Mouse (Mus musculus) hindbrain, embryonic 14.5 days (tissue): ENCODE measurements around the gene Cfap54. TPM values are rescaled to one million over a fixed set of nuclear protein-coding genes. Genes with fewer than 3 reads are reported as not detected.

ENCODE experiments used
- ATAC-seq: fragments of 200-750 bp; cut with Nextera tagmentation; 2 replicates; pipeline ENCODE4 v1.8.0; 2017; ENCODE audit warnings: moderate number of reproducible peaks, mild to moderate bottlenecking, moderate TSS enrichment, moderate library complexity; ENCODE audit not compliant: low FRiP score
- DNase-seq: peaks from one replicate; pipeline ENCODE4 v3.0.0-alpha.2; 2015; ENCODE audit warnings: low spot score
- H3K27ac ChIP-seq: fragments of 300-500 bp; sonication (generic); 2 replicates; pipeline ENCODE4 v1.5.1; 2014; ENCODE audit warnings: mild to moderate bottlenecking, moderate library complexity
- H3K27me3 ChIP-seq: fragments of 300-500 bp; sonication (generic); 2 replicates; pipeline ENCODE4 v1.6.1; 2014; ENCODE audit warnings: mild to moderate bottlenecking, low read length, mixed read lengths; ENCODE audit not compliant: control insufficient read depth, insufficient read depth
- H3K36me3 ChIP-seq: fragments of 300-500 bp; sonication (generic); replicated peaks from 2 replicates; pipeline ENCODE4 v1.6.1; 2014; ENCODE audit not compliant: control insufficient read depth, insufficient read depth
- H3K4me1 ChIP-seq: fragments of 300-500 bp; sonication (generic); replicated peaks from 2 replicates; pipeline ENCODE4 v1.6.1; 2014; ENCODE audit warnings: antibody characterized with exemption, low read length, mixed read lengths; ENCODE audit not compliant: control insufficient read depth, insufficient read depth
- H3K4me2 ChIP-seq: fragments of 300-500 bp; sonication (generic); replicated peaks from 2 replicates; pipeline ENCODE4 v1.6.1; 2014; ENCODE audit warnings: mild to moderate bottlenecking, moderate library complexity
- H3K4me3 ChIP-seq: fragments of 300-500 bp; sonication (generic); replicated peaks from 2 replicates; pipeline ENCODE4 v1.5.1; 2014; ENCODE audit warnings: mild to moderate bottlenecking, low read length
- H3K9ac ChIP-seq: fragments of 300-500 bp; sonication (generic); 2 replicates; pipeline ENCODE4 v1.6.1; 2014
- H3K9me3 ChIP-seq: fragments of 300-500 bp; sonication (generic); 2 replicates; pipeline ENCODE4 v1.6.1; 2016; ENCODE audit warnings: low read length; ENCODE audit not compliant: control insufficient read depth
- WGBS: fragments of 180-500 bp; shearing (Covaris S2); extraction: QIAGEN DNeasy Blood & Tissue Kit; methylation state at CpG from one replicate; pipeline ENCODE4 v1.1.7; 2014; 5-methylcytosine and 5-hydroxymethylcytosine counted together
- polyA plus RNA-seq: library from polyadenylated mRNA; unstranded; fragments of >200 nt; fragmentation: Nextera tagmentation; extraction: Ambion mirVana; gene quantifications from 2 replicates; pipeline ENCODE4 v1.2.1, GENCODE M21; 2014

Gene Cfap54
- polyA plus RNA-seq, 1 experiment from 2014 or later, result 3.6 TPM

DNA sequence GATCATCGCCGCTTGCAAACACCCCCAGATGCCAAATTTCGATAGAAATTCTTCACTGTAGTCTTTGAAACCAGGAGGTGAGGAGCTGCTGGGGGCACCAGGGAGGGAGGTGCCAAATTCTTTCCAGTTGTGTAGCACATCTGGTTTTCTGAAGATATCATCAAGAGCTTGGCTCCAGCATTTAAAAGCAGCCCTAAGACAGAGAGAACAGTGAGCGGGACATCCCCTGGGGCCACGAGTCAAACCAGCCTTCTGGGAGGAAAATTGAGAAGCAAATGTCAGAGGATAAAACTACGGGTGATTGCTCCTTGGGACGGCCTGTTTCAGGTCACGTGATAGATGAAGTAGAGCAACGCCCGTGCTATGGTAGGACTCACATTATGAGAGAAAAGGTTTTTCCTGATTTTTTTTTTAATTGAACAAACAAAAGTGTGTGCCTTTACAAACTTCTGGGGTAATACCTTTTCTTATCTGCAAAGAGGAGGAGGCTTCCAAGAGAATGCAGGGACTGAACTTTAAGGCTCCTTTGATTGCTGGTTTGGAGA lies 143.6 kb downstream of the Cfap54 start:
- DNase-seq (no peak), ATAC-seq (no peak)
- H3K4me2 ChIP-seq, result no peak overlapping the region
- no peak overlapping the region for H3K4me3 ChIP-seq
- H3K27me3 ChIP-seq, result no peaks in the 10 kb centered on the region
- no peaks in the 10 kb centered on the region for H3K4me1 ChIP-seq
- 80% methylated on average over 10 of the region's 10 CpGs for WGBS
- H3K9me3 ChIP-seq, result no peaks in the 10 kb centered on the region
- no peak overlapping the region for H3K9ac ChIP-seq
- no peak overlapping the region for H3K27ac ChIP-seq
- no peaks in the 10 kb centered on the region for H3K36me3 ChIP-seq

GRCm38 (mm10) chr10:92937091-92937490 lies 144.3 kb downstream of the Cfap54 start:
- no peak overlapping the region for H3K9ac ChIP-seq
- H3K27me3 ChIP-seq, result no peaks in the 10 kb centered on the region
- no peaks in the 10 kb centered on the region for H3K4me1 ChIP-seq
- no peak overlapping the region for H3K4me2 ChIP-seq
- DNase-seq (no peak), ATAC-seq (no peak)
- H3K4me3 ChIP-seq, result no peak overlapping the region
- no peaks in the 10 kb centered on the region for H3K9me3 ChIP-seq
- 82% methylated on average over 7 of the region's 7 CpGs for WGBS
- no peaks in the 10 kb centered on the region for H3K36me3 ChIP-seq
- H3K27ac ChIP-seq, result no peak overlapping the region

DNA sequence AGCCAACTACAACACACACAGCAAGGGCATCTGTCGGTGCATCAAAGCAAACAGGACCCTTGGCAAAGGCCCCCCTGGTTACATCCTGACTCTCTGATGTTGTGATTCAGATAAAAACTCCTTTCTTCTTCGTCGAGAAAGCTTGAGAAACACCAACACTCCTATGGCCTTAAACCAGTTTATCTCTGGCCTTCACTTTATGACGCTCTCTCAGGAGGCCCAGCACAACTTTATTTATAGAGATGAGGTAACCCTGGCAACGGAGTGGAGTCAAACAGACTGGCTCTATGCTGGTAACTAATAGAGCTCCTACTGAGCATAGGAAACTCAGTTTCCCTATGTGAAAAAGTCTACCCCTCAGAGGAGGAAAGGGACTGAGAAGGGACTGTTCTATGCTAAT lies 146.9 kb downstream of the Cfap54 start:
- ATAC-seq, result no peak
- Histone ChIP-seq H3K27ac (no peak overlapping the region), H3K27me3 (no peaks in the 10 kb centered on the region), H3K9me3 (no peaks in the 10 kb centered on the region), H3K36me3 (no peaks in the 10 kb centered on the region), H3K9ac (no peak overlapping the region), H3K4me2 (no peak overlapping the region), H3K4me3 (no peak overlapping the region), H3K4me1 (no peaks in the 10 kb centered on the region)
- DNase-seq, result no peak
- WGBS, result 47% methylated on average over 5 of the region's 5 CpGs

- Histone ChIP-seq H3K36me3 (no peaks in the 10 kb centered on the region), H3K9me3 (no peaks in the 10 kb centered on the region), H3K4me1 (no peaks in the 10 kb centered on the region), H3K27ac (no peak overlapping the region), H3K27me3 (no peaks in the 10 kb centered on the region), H3K4me3 (no peak overlapping the region), H3K9ac (no peak overlapping the region), H3K4me2 (no peak overlapping the region)
- WGBS, result 91% methylated on average over 6 of the region's 6 CpGs
- no peak for ATAC-seq
- no peak for DNase-seq
Observed at GRCm38 (mm10) chr10:92933616-92934015, 147.8 kb downstream of the Cfap54 start.

DNA sequence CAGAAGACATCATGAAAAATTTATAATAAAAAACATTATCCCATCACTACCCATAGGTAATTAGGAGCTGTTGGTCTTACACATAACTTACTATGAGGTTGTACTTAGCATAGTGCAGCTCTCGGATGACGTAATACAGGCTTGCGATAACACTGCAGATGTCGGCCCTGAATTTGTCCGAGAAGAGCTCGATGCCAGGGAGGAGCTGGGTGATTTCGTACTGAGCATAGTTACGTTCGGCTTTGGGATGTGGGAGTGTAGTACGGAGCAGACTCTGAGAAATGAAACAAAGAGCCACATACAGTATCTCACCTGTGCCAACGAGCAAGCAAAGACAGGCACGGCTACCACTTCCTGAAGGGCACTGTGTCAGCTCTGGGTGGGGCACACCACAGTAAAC lies 149.0 kb downstream of the Cfap54 start:
- no peaks in the 10 kb centered on the region for H3K36me3 ChIP-seq
- 93% methylated on average over 12 of the region's 12 CpGs for WGBS

GRCm38 (mm10) chr10:92930036-92930435 lies 151.4 kb downstream of the Cfap54 start:
- Histone ChIP-seq H3K9me3 (no peaks in the 10 kb centered on the region), H3K27me3 (no peaks in the 10 kb centered on the region), H3K36me3 (no peaks in the 10 kb centered on the region), H3K27ac (no peak overlapping the region), H3K4me2 (no peak overlapping the region), H3K4me3 (no peak overlapping the region), H3K4me1 (no peaks in the 10 kb centered on the region), H3K9ac (no peak overlapping the region)
- no peak for ATAC-seq
- WGBS, result 54% methylated on average over 1 of the region's 1 CpGs
- DNase-seq, result no peak

More for the DNA sequence above, 149.0 kb downstream of the Cfap54 start:
- Histone ChIP-seq H3K27ac (no peak overlapping the region), H3K27me3 (no peaks in the 10 kb centered on the region), H3K9me3 (no peaks in the 10 kb centered on the region), H3K4me2 (no peak overlapping the region), H3K4me3 (no peak overlapping the region), H3K9ac (no peak overlapping the region), H3K4me1 (no peaks in the 10 kb centered on the region)
- DNase-seq (no peak), ATAC-seq (no peak)

DNA sequence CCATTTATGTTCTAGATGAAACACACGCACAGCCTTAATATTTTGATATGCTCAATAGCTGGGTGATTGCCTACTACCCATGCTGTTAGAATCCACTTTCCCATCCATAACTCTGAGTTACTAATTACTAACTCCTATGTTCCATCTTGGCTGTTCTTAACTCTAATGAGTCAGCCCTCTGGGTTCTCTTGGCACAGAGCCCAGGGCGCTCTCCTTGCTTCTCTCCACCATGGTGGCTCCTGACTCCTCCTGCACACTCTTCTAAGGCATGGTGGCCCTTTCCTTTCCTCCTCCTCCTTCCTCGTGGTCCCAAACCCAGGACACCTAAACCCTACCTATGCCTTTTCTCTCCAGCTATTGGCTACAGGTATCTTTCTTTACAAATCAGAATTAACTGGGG lies 153.2 kb downstream of the Cfap54 start:
- Histone ChIP-seq H3K27me3 (no peaks in the 10 kb centered on the region), H3K4me2 (no peak overlapping the region), H3K4me1 (no peaks in the 10 kb centered on the region), H3K9me3 (no peaks in the 10 kb centered on the region), H3K36me3 (no peaks in the 10 kb centered on the region), H3K9ac (no peak overlapping the region), H3K4me3 (no peak overlapping the region), H3K27ac (no peak overlapping the region)
- 87% methylated on average over 3 of the region's 3 CpGs for WGBS
- no peak for ATAC-seq
- DNase-seq, result no peak

DNA sequence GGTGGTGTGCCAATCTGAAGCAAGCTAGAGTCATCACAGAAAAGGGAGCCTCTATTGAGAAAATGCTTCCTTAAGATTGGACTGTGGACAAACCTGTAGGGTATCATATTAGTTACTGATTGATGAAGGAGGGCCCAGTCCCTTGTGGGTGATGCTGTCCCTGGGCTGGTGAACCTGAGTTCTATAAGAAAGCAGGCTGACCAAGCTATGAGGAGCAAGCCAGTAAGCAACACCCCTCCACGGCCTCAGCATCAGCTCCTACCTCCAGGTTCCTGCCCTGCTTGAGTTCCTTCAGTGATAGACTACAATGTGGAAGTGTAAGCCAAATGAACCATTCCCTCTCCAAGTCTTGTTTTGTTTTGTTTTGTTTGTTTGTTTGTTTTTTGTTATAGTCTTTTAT lies 162.9 kb downstream of the Cfap54 start:
- 79% methylated on average over 1 of the region's 1 CpGs for WGBS
- H3K4me3 ChIP-seq, result no peak overlapping the region
- no peak overlapping the region for H3K27ac ChIP-seq
- no peaks in the 10 kb centered on the region for H3K4me1 ChIP-seq
- H3K4me2 ChIP-seq, result no peak overlapping the region
- H3K9me3 ChIP-seq, result no peaks in the 10 kb centered on the region
- DNase-seq, result no peak
- no peaks in the 10 kb centered on the region for H3K27me3 ChIP-seq
- H3K9ac ChIP-seq, result no peak overlapping the region
- no peak for ATAC-seq
- no peaks in the 10 kb centered on the region for H3K36me3 ChIP-seq

- Histone ChIP-seq H3K9ac (no peak overlapping the region), H3K9me3 (no peaks in the 10 kb centered on the region), H3K36me3 (no peaks in the 10 kb centered on the region), H3K4me3 (no peak overlapping the region), H3K4me1 (0 out of 2 replicates have a peak, but pooled peaks cover 6% of the 10 kb centered on the region), H3K4me2 (no peak overlapping the region), H3K27ac (no peak overlapping the region), H3K27me3 (no peaks in the 10 kb centered on the region)
- DNase-seq, result no peak
- no peak for ATAC-seq
- WGBS, result 51% methylated on average over 6 of the region's 6 CpGs
Observed at GRCm38 (mm10) chr10:92907246-92907645, 174.2 kb downstream of the Cfap54 start.

DNA sequence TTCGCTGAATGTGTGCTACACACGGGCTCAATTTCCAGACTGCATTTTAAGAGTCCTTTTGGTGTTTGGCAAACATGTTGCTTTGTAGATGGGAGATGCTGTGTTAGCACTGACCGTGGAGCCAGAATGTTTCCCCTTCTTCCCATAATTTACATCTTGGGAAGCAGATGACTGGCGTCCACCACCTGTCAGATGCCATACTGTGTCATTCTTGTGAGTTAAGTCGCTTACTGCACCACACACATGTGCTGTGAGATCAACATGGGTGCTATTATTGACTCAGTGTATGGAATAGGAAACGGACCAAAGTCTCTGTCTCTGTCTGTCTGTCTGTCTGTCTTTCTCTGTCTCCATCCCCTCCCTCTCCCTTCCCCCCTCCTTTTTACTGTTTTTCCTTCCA lies 193.0 kb downstream of the Cfap54 start:
- ATAC-seq, result no peak
- H3K4me3 ChIP-seq, result no peak overlapping the region
- H3K9ac ChIP-seq, result no peak overlapping the region
- WGBS, result 90% methylated on average over 6 of the region's 6 CpGs
- no peaks in the 10 kb centered on the region for H3K9me3 ChIP-seq
- no peak overlapping the region for H3K4me2 ChIP-seq
- no peaks in the 10 kb centered on the region for H3K36me3 ChIP-seq
- H3K4me1 ChIP-seq, result no peaks in the 10 kb centered on the region
- no peaks in the 10 kb centered on the region for H3K27me3 ChIP-seq
- no peak overlapping the region for H3K27ac ChIP-seq
- DNase-seq, result no peak
